Mouse (Mus musculus): ENCODE results near the gene Cd38. TPM values are rescaled to one million over a fixed set of nuclear protein-coding genes. Genes with fewer than 3 reads are reported as not detected.

Gene Cd38
- polyA plus RNA-seq, 1 experiment: 5.7 TPM

- Histone ChIP-seq H3K27ac (ENCODE audit: control insufficient read depth, insufficient read depth, low read depth, low read length, poor library complexity) (no peak overlapping the region), H3K4me1 (ENCODE audit: control insufficient read depth, insufficient read depth, low read length) (no peaks in the 10 kb centered on the region), H3K4me3 (replicated peaks; ENCODE audit: control insufficient read depth, low read depth, low read length) (no peak overlapping the region)
- TF ChIP-seq CTCF (IDR thresholded peaks at IDR 0.05; ENCODE audit: control insufficient read depth, insufficient read depth, low read length) (no peak), POLR2A (IDR thresholded peaks at IDR 0.05; ENCODE audit: borderline replicate concordance, control insufficient read depth, low read depth, low read length) (no peak)
- 88% methylated on average over 3 of the region's 3 CpGs for WGBS
These were observed 92.7 kb downstream of the Cd38 start for GRCm38 (mm10) chr5:43961056-43961455.

Other genes starting within 250 kb of the Cd38 start
- gene Cc2d2a, start 206.2 kb upstream of the Cd38 start, polyA plus RNA-seq (2011; ENCODE audit: insufficient read depth, insufficient read length, low replicate concordance, missing spikeins): 0.45 and 1.1 TPM in 2 replicates
- 4.7 and 26.2 TPM in 2 replicates for gene Bst1, start 49.7 kb upstream of the Cd38 start, polyA plus RNA-seq (2011; ENCODE audit: insufficient read depth, insufficient read length, low replicate concordance, missing spikeins)
- 10.3 and 22.8 TPM in 2 replicates for gene Fbxl5, start 46.9 kb upstream of the Cd38 start, polyA plus RNA-seq (2011; ENCODE audit: insufficient read depth, insufficient read length, low replicate concordance, missing spikeins)
- not detected in 2 replicates for gene Gm7879, start 44.6 kb downstream of the Cd38 start, polyA plus RNA-seq (2011; ENCODE audit: insufficient read depth, insufficient read length, low replicate concordance, missing spikeins)
- gene Fgfbp1, start 113.2 kb downstream of the Cd38 start, polyA plus RNA-seq (2011; ENCODE audit: insufficient read depth, insufficient read length, low replicate concordance, missing spikeins): 2.2 TPM in 1 of 2 replicates, not detected in the other
- gene Prom1, start 233.5 kb downstream of the Cd38 start, polyA plus RNA-seq (2011; ENCODE audit: insufficient read depth, insufficient read length, low replicate concordance, missing spikeins): 7.3 and 58.9 TPM in 2 replicates